Mouse (Mus musculus): ENCODE measurements around the gene Farp1. TPM values are rescaled to one million over a fixed set of nuclear protein-coding genes. Genes with fewer than 3 reads are reported as not detected.

Gene Farp1
- polyA plus RNA-seq, 1 experiment from 2014 or later = 22.4 TPM

DNA sequence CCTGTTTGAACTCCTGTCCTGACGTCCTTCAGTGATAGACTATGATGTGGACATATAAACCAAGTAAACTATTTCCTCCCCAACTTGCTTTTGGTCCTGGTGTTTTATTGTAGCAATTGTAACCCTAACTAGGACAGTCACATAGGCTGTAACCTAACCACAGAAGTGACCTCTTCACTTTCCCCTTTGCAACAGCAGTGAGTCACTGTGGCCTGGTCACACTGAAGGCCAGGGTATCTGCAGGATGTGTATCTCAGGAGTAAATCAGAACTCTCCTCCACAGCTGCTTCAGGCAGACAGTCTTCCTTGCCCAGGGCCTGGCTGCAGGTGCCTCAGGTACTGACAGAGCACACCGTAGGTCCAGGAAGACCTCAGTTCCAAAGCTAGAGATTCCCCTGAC, 3.6 kb upstream of the Farp1 start:
- DNase-seq (ENCODE audit: low spot score, missing footprints) = no peak
- Histone ChIP-seq H3K4me3 (ENCODE audit: low read depth, low read length) (no peak overlapping the region), H3K4me1 (ENCODE audit: control insufficient read depth, insufficient read depth, low read length) (0 out of 2 replicates have a peak, but pooled peaks cover 4% of the 10 kb centered on the region), H3K4me2 (no peak overlapping the region), H3K27me3 (ENCODE audit: control insufficient read depth, insufficient read depth, low read length) (peaks cover 13% of the 10 kb centered on the region), H3K27ac (ENCODE audit: low read depth, low read length) (no peak overlapping the region), H3K9me3 (ENCODE audit: control insufficient read depth, low read length) (no peaks in the 10 kb centered on the region), H3K36me3 (ENCODE audit: control insufficient read depth, insufficient read depth, low read length) (no peaks in the 10 kb centered on the region), H3K9ac (ENCODE audit: low read length) (no peak overlapping the region)
- no peak for ATAC-seq (ENCODE audit: low FRiP score)
- 92% methylated on average over 2 of the region's 2 CpGs for WGBS

DNA sequence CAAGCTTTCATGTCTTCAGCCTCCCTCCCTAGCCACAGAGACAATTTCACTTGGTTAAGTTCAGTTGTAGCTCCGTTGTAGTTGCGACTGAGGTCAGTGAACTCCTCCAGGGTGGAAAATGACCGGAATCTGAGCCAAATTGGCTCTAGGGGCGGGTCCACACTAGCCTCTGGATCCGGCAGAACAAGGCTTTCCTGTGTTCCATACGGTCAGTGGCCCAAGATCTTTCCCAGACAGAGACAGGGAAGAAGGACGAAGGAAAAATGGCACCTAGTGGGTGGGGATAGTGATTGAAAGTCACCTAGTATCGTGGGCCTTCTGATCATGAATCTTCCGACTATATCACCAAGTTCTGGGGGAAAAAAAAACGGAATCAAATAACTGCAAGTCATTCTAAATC, 475 bp upstream of the Farp1 start:
- Histone ChIP-seq H3K4me2 (peak overlapping the region; percentile 91), H3K9ac (ENCODE audit: low read length) (peak overlapping the region; percentile 91; the same call in 1 of the 2 replicates), H3K36me3 (ENCODE audit: control insufficient read depth, insufficient read depth, low read length) (no peaks in the 10 kb centered on the region), H3K4me3 (ENCODE audit: low read depth, low read length) (peak overlapping the region; percentile 84; the same call in 1 of the 2 replicates), H3K27ac (ENCODE audit: low read depth, low read length) (no peak overlapping the region), H3K27me3 (ENCODE audit: control insufficient read depth, insufficient read depth, low read length) (peaks cover 13% of the 10 kb centered on the region), H3K9me3 (ENCODE audit: control insufficient read depth, low read length) (no peaks in the 10 kb centered on the region), H3K4me1 (ENCODE audit: control insufficient read depth, insufficient read depth, low read length) (0 out of 2 replicates have a peak, but pooled peaks cover 6% of the 10 kb centered on the region)
- DNase-seq (ENCODE audit: low spot score, missing footprints) (no peak), ATAC-seq (ENCODE audit: low FRiP score) (no peak)
- 21% methylated on average over 10 of the region's 10 CpGs for WGBS

DNA sequence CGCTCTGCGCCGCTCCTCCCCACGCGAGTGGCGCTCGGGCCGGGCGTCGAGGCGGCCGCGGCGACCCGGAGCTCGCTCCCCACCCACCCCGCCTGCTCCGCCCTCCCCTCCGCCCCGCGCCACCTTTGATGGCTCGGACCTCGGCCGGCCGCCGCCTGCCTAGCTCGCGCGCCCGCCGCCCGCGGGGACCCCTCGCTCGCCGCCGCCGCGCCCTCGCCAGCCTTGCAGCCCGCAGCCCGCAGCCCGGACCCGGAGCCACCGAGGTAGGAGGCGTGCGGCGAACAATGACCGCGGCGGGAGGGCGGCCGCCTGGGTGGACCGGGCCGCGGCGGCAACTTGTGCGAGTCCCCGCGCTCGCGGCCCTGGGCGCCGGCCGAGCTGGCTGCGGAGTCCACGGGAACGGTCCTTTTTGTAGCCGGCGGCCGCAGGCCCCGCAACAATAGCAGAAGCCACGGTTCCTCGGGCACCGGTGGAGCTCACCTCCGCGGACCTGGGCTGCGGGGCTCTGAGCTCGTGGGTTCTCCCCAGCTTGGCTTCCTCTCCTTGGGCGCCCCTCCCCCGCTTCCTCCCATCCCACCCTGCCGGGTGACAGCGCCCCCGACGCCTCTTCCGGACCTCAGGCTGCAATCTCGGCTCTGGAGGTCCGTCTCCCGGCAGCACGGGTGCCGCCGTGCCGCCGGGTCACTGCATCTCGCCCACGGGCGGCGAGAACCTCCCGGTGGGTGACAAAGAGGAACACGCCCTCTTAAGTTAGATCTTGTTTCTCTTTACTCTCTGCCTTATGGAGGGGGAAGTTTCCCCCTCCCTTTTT, 868 bp downstream of the Farp1 start:
- 1% methylated on average over 72 of the region's 100 CpGs for WGBS

DNA sequence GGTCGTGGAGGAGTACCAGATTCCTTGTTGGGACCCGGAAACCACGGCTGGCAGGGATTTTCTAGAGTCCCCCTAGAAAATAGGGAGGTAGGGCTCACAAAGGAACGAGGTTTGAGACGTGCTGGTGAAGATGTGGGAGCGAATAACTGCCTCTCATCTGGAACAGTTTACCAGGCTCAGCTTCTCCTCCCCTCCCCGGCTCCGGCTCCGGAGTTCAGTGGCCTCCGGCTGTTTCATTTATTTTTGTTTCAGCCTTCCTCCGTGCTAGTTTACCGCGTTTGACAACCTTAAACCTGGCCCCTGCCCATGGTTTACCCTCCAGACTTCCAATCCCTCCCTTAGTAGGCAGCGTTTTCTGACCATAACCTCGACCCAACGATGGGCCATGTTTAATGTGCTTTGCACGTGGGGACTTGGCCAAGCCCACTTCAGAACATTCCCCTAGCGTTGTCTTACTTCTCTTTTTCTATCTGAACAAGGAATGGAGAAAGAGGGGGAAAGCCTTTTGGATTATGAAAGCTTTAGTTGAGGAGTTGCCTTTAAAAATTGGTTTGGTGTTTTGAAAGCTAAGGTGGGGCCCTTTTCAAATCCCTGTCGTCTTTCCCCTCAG, 1.7 kb downstream of the Farp1 start:
- Histone ChIP-seq H3K9me3 (ENCODE audit: control insufficient read depth, low read length) (no peaks in the 10 kb centered on the region), H3K4me2 (peak overlapping the region; percentile 91), H3K4me1 (ENCODE audit: control insufficient read depth, insufficient read depth, low read length) (0 out of 2 replicates have a peak, but pooled peaks cover 6% of the 10 kb centered on the region), H3K4me3 (ENCODE audit: low read depth, low read length) (peak overlapping the region; percentile 84), H3K27me3 (ENCODE audit: control insufficient read depth, insufficient read depth, low read length) (peaks cover 13% of the 10 kb centered on the region), H3K36me3 (ENCODE audit: control insufficient read depth, insufficient read depth, low read length) (no peaks in the 10 kb centered on the region), H3K9ac (ENCODE audit: low read length) (peak overlapping the region; percentile 91), H3K27ac (ENCODE audit: low read depth, low read length) (no peak overlapping the region)
- DNase-seq (ENCODE audit: low spot score, missing footprints) (peak; percentile 94), ATAC-seq (ENCODE audit: low FRiP score) (no peak)
- WGBS = 3% methylated on average over 19 of the region's 19 CpGs

More for the DNA sequence above, 868 bp downstream of the Farp1 start:
- Histone ChIP-seq H3K4me1 (ENCODE audit: control insufficient read depth, insufficient read depth, low read length) (0 out of 2 replicates have a peak, but pooled peaks cover 6% of the 10 kb centered on the region), H3K4me3 (ENCODE audit: low read depth, low read length) (peak overlapping the region; percentile 84), H3K9ac (ENCODE audit: low read length) (peak overlapping the region; percentile 91), H3K9me3 (ENCODE audit: control insufficient read depth, low read length) (no peaks in the 10 kb centered on the region), H3K36me3 (ENCODE audit: control insufficient read depth, insufficient read depth, low read length) (no peaks in the 10 kb centered on the region), H3K27ac (ENCODE audit: low read depth, low read length) (peak overlapping the region; percentile 45), H3K27me3 (ENCODE audit: control insufficient read depth, insufficient read depth, low read length) (peaks cover 13% of the 10 kb centered on the region), H3K4me2 (peak overlapping the region; percentile 91)
- ATAC-seq (ENCODE audit: low FRiP score) (peak; percentile 87), DNase-seq (ENCODE audit: low spot score, missing footprints) (peak; percentile 97)

DNA sequence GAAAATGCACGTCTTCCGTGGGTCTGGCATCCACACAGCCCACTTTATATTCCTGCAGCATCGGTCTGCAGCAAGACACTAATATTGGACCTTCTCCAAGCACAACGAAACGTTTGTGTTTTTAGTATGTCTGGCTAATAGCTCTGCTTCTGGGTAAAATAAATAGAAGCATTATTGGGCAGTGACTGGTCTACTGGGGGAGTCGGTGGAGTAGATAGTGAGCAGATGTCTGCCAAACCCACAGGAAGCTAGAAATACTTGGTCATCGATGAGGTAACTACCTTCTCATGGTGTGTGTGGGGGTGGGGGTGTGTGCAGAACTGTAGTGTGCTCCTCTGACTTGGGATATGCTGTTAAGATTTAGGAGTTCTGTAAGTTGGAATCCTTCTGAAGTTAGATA, 2.3 kb downstream of the Farp1 start:
- no peak for DNase-seq (ENCODE audit: low spot score, missing footprints)
- Histone ChIP-seq H3K27ac (ENCODE audit: low read depth, low read length) (no peak overlapping the region), H3K4me2 (peak overlapping the region; percentile 91), H3K27me3 (ENCODE audit: control insufficient read depth, insufficient read depth, low read length) (peaks cover 13% of the 10 kb centered on the region), H3K36me3 (ENCODE audit: control insufficient read depth, insufficient read depth, low read length) (no peaks in the 10 kb centered on the region), H3K9ac (ENCODE audit: low read length) (no peak overlapping the region), H3K4me3 (ENCODE audit: low read depth, low read length) (peak overlapping the region; percentile 84; the same call in 1 of the 2 replicates), H3K9me3 (ENCODE audit: control insufficient read depth, low read length) (no peaks in the 10 kb centered on the region), H3K4me1 (ENCODE audit: control insufficient read depth, insufficient read depth, low read length) (0 out of 2 replicates have a peak, but pooled peaks cover 6% of the 10 kb centered on the region)
- WGBS = 64% methylated on average over 7 of the region's 7 CpGs
- no peak for ATAC-seq (ENCODE audit: low FRiP score)

DNA sequence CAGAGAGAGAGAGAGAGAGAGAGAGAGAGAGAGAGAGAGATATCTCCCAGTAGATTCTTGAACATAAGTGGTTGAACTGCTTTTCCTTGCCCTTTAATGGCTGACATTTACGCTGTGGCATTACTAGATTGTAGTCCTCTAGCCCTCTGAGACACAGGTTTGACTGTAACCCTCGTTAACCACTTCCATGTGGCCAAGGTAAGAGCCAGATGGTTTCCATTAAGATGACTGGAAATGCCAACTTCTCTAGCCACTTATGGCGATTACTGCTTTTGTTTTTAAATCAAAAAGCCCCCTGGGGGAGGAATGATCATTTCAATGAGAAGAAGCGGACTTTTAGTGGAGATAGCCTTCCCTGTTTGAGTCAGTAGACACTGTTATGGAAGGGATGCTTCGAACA, 3.7 kb downstream of the Farp1 start:
- H3K4me2 ChIP-seq = no peak overlapping the region
- H3K27me3 ChIP-seq (ENCODE audit: control insufficient read depth, insufficient read depth, low read length) = peaks cover 13% of the 10 kb centered on the region
- DNase-seq (ENCODE audit: low spot score, missing footprints) (no peak), ATAC-seq (ENCODE audit: low FRiP score) (no peak)
- 0 out of 2 replicates have a peak, but pooled peaks cover 6% of the 10 kb centered on the region for H3K4me1 ChIP-seq (ENCODE audit: control insufficient read depth, insufficient read depth, low read length)
- H3K9me3 ChIP-seq (ENCODE audit: control insufficient read depth, low read length) = no peaks in the 10 kb centered on the region
- no peak overlapping the region for H3K9ac ChIP-seq (ENCODE audit: low read length)
- H3K4me3 ChIP-seq (ENCODE audit: low read depth, low read length) = no peak overlapping the region
- no peak overlapping the region for H3K27ac ChIP-seq (ENCODE audit: low read depth, low read length)
- WGBS = 73% methylated on average over 5 of the region's 5 CpGs
- no peaks in the 10 kb centered on the region for H3K36me3 ChIP-seq (ENCODE audit: control insufficient read depth, insufficient read depth, low read length)

DNA sequence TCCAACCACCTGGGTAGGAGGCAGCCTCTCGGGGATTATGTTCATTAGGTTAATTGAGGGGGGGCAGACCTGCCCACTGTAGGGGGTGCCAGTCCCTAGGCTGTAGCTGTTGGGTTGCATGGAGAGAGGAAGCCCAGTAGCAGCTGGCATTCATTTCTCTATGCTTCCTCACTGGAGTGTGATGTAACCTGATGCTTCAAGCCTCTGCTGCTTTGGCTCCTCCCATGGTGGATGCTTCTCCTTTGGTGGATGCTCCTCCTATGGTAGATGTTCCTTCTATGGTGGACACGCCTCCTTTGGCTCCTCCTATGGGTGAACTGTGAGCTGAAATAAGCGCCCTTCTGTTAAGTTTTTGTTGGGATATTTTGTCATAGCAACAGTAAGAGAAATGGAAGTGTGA, 9.1 kb downstream of the Farp1 start:
- no peaks in the 10 kb centered on the region for H3K9me3 ChIP-seq (ENCODE audit: control insufficient read depth, low read length)
- no peak for ATAC-seq (ENCODE audit: low FRiP score)

DNA sequence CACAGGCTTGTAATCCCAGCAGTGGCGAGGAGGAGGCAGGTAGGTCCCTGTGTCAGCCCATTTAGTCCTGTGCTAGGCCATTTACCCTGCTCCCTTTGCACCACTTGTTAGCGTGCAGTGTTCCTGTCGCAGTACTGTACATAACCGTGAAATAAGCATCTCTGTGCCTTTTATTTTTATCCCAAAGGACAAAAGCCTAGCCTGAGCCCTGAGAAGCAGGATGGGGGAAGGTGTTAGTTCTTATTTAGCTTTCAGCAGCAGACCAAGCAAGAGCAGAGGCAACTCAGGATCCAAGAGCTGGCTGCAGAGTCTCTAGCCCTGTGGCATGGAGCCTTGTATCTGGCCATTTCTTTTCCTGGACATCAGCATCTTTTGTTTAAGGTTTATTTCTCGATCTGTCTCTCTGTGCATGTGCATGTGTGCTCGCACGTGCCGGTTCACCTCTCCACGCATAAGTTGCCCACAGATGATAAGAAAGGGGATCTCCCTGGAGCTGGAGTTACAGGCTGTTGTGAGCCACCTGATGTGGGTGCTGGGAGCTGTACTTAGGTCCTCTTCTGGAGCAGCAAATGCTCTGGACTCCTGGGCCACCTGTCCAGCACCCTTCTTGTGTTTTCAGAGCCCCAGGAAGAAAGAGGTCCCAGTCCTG, 11.4 kb downstream of the Farp1 start:
- DNase-seq (ENCODE audit: low spot score, missing footprints) (no peak), ATAC-seq (ENCODE audit: low FRiP score) (no peak)
- Histone ChIP-seq H3K4me2 (no peak overlapping the region), H3K27ac (ENCODE audit: low read depth, low read length) (no peak overlapping the region), H3K4me1 (ENCODE audit: control insufficient read depth, insufficient read depth, low read length) (no peaks in the 10 kb centered on the region), H3K27me3 (ENCODE audit: control insufficient read depth, insufficient read depth, low read length) (peaks cover 8% of the 10 kb centered on the region), H3K4me3 (ENCODE audit: low read depth, low read length) (no peak overlapping the region), H3K9ac (ENCODE audit: low read length) (no peak overlapping the region), H3K9me3 (ENCODE audit: control insufficient read depth, low read length) (no peaks in the 10 kb centered on the region), H3K36me3 (ENCODE audit: control insufficient read depth, insufficient read depth, low read length) (no peaks in the 10 kb centered on the region)
- WGBS = 86% methylated on average over 9 of the region's 9 CpGs

More for the DNA sequence above, 9.1 kb downstream of the Farp1 start:
- no peak for DNase-seq (ENCODE audit: low spot score, missing footprints)
- Histone ChIP-seq H3K4me2 (no peak overlapping the region), H3K9ac (ENCODE audit: low read length) (no peak overlapping the region), H3K36me3 (ENCODE audit: control insufficient read depth, insufficient read depth, low read length) (no peaks in the 10 kb centered on the region), H3K4me3 (ENCODE audit: low read depth, low read length) (no peak overlapping the region), H3K4me1 (ENCODE audit: control insufficient read depth, insufficient read depth, low read length) (no peaks in the 10 kb centered on the region), H3K27ac (ENCODE audit: low read depth, low read length) (no peak overlapping the region), H3K27me3 (ENCODE audit: control insufficient read depth, insufficient read depth, low read length) (no peaks in the 10 kb centered on the region)
- WGBS = 83% methylated on average over 3 of the region's 3 CpGs

DNA sequence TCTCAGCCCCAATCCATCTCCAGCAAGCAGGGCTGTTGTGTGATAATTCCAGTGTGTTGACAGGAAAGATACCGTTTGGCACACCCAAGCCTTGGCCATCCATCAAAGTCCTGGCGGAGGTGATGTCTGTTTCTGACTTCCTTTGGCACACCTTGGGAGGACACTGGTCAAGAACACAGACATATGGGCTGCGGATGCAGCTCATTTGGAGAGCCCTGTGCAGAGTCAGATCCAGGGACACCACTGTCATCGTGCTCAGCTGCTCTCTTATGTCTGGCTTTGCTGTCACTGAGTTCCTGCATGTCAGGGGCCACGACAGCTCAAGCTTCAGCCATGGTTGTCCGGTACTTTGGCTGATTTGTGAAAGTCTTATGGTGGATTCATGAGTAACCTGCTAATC, 12.8 kb downstream of the Farp1 start:
- ATAC-seq (ENCODE audit: low FRiP score) = no peak

More for the DNA sequence above, 12.8 kb downstream of the Farp1 start:
- no peaks in the 10 kb centered on the region for H3K36me3 ChIP-seq (ENCODE audit: control insufficient read depth, insufficient read depth, low read length)
- H3K27me3 ChIP-seq (ENCODE audit: control insufficient read depth, insufficient read depth, low read length) = peaks cover 8% of the 10 kb centered on the region
- H3K9ac ChIP-seq (ENCODE audit: low read length) = no peak overlapping the region
- no peaks in the 10 kb centered on the region for H3K9me3 ChIP-seq (ENCODE audit: control insufficient read depth, low read length)
- H3K27ac ChIP-seq (ENCODE audit: low read depth, low read length) = no peak overlapping the region
- WGBS = 93% methylated on average over 6 of the region's 6 CpGs
- H3K4me1 ChIP-seq (ENCODE audit: control insufficient read depth, insufficient read depth, low read length) = peaks cover 5% of the 10 kb centered on the region
- H3K4me2 ChIP-seq = no peak overlapping the region
- no peak for DNase-seq (ENCODE audit: low spot score, missing footprints)
- H3K4me3 ChIP-seq (ENCODE audit: low read depth, low read length) = no peak overlapping the region

Measured in midbrain, embryonic 11.5 days (tissue).